Mouse (Mus musculus): Measurements from ENCODE around the gene Art2b.
A peak's percentile ranks its signal among the peaks of the same experiment; 100 is the strongest.
"Not testable (repeated sequence)": the region's sequence is repeated elsewhere in the genome, so short reads cannot be mapped to it uniquely, and the experiment has no call there.

The Art2b gene

GRCm38 (mm10) chr7:101585408-101585807 lies at the start of gene Art2b:
Gene Art2b (minus strand): TSS chr7:101585600.
- DNase-seq (ENCODE audit: low spot score in 2 of 2), result no peak

DNA sequence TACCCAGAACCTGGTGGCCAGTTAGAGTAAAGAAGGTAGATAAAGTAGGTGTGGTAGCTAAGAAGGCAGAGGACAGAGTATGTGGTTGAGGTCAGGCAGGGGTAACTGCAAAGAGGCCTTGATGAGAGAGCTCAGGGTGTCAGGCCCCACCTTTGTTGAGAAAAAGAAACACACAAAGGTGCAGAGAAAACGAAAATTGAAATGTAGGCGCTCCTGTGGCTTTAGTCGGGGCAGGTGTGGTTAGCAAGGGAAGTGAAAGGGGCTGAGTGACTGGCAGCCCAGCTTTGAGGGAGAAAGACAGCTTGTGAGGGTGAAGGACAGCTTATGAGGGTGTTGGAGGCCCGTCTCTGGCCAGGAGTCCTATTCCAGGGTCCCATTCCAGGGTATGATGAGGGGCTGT lies 49.1 kb upstream of the Art2b start:
- DNase-seq (ENCODE audit: low spot score in 2 of 2), result no peak

- DNase-seq (ENCODE audit: low spot score in 2 of 2), result no peak
These were observed 48.3 kb upstream of the Art2b start for GRCm38 (mm10) chr7:101633629-101634177.

DNA sequence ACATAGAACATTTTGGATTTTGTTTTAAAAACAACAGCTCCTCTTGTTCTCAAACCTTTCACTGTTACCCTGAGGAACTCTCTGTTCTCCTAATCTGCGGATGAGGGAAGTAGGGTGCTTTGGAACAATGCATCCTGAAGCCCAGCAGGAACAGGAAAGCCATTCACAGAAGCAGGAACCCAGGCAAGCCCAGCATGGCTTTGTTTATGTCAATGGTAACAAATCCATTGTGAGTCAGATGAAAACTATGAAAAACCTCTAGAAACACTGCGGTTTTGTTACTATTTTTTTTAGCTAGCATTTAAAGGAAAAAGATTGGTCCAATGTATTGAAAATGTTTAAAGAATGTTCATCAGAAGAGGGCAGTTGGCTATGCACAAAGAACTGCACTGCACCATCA lies 43.1 kb upstream of the Art2b start:
- DNase-seq (ENCODE audit: low spot score in 2 of 2), result no peak

- not testable (repeated sequence) for DNase-seq (ENCODE audit: low spot score in 2 of 2)
These were observed 41.8 kb upstream of the Art2b start for GRCm38 (mm10) chr7:101627166-101627565.

DNA sequence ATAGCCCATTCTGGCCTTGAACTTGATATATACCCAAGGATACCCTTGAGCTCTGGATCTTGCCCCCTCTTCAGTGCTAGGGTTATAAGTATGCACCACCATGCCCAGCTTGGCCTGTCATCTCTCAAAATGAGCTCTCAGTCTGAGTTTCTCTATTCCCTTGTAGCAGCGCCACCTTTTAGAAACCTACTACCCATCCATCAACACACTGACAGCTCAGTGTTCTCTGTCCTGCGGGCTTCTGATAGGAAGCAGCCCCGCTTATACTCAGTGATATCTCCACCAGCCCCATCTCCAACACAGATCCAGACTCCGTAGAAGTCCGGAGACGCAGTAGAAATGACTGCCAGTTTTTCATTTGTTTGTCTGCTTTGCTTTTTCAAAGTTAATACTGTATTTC lies 38.9 kb upstream of the Art2b start:
- no peak for DNase-seq (ENCODE audit: low spot score in 2 of 2)

- not testable (repeated sequence) for DNase-seq (ENCODE audit: low spot score in 2 of 2)
These were observed 36.5 kb upstream of the Art2b start for GRCm38 (mm10) chr7:101621861-101622260.

DNA sequence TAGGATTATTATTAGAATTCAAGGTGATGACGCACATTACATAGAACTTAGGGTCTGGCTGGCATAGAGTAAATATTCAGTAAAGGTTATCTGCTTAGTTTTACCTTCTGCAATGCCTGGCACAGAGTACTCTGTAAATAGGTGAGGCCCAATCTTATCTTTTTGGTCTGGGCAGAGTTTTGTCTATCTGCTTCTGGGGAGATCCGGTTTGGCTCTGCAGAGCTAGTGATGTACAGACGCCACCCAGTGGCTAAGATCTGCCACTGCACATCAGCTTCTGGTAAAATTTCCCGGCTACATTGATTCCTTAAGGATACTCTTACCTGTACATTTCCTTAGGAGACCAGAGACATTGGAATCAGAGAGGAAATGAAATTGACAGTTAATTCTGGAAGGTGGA lies 35.0 kb upstream of the Art2b start:
- DNase-seq (ENCODE audit: low spot score in 2 of 2), result peak; percentile 48 to 59

- DNase-seq (ENCODE audit: low spot score in 2 of 2), result no peak
These were observed 32.9 kb upstream of the Art2b start for GRCm38 (mm10) chr7:101618273-101618672.

DNA sequence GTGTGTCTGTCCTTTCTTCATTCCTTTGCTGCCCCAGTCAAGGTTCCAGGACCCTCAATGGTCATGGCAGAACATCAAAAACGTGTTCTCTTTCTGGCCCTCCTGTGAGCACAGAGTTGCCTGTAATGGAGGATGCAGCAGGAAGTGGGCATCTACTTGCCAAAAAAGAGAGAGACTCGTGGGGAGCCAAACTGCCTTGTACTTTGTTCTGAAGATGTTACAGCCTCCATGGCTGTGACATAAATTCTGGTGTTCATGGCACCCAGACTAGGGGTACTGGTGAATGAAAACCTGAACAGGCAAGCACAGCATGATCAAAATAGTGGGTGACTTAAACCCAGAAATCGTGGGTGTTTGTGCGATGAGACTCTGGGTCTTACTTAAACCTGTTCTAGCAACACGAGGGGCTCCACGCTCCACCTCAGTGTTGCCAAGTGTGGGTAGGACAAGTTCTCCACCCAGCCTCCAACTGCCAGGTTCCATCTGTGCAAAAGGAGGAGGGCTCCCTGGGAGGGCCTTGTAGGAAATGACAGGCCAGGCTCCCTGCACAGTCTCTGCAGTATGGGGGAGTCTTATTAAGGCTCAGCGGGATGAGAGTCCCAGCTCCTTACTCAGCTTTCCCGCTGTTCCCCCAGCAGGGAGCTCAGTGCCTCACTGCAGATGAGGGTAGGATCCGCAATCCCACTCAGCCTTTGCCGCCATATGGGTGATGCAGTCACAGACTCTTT lies 32.2 kb upstream of the Art2b start:
- DNase-seq (ENCODE audit: low spot score in 2 of 2), result peak; percentile 23 to 59

GRCm38 (mm10) chr7:101616136-101616835 lies 30.9 kb upstream of the Art2b start:
- no peak for DNase-seq (ENCODE audit: low spot score in 2 of 2)

DNA sequence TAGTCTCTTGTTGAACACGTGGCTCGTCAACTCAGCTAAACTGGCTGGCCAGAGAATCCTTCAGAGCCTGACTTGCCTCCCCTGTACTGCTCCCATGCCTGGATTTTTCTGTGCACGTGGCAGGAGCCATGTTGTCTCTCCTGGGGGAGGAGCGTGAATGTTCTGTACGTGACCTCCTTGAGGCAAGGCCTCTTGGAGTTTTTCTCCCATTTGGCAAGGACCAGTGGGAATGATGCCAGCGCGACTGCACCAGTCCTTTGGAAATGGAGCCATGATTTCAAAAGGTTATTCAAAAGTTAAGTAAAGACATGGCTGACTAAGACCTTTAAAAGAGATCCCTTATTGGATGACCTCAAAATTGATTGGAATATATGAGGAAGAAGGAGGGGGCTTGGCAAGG lies 30.0 kb upstream of the Art2b start:
- no peak for DNase-seq (ENCODE audit: low spot score in 2 of 2)

DNA sequence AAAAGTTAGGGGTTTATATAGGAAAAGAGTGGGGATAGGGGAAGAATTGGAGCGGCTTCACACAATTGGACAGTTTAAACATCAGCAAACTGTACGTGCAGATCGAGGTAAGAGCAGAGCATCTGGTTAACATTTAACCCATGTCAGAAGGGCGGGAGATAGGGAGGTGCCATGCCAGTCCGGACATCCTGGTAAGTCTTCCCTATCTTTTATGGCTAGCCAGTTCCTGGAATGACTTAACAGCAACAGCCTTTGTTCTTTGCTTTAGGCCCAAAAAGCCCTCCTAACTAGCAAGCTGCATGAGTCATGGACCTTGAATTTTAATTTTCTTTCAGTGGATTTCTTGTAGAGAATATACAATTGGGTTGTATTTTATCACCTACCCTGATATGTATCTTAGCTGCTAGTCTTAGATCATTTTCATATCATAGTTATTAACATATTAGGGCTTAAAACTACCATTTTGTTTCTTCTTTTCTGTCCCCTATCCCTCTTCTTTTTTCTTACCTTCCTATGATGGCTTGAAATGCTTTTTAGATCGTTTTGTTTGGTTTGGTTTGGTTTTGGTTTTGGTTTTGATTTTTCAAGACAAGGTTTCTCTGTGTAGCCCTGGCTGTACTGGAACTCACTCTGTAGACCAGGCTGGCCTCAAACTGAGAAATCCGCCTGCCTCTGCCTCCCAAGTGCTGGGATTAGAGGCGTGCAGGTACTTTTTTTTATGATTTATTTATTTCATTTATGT lies 27.6 kb upstream of the Art2b start:
- not testable (repeated sequence) for DNase-seq (ENCODE audit: low spot score in 2 of 2)

DNA sequence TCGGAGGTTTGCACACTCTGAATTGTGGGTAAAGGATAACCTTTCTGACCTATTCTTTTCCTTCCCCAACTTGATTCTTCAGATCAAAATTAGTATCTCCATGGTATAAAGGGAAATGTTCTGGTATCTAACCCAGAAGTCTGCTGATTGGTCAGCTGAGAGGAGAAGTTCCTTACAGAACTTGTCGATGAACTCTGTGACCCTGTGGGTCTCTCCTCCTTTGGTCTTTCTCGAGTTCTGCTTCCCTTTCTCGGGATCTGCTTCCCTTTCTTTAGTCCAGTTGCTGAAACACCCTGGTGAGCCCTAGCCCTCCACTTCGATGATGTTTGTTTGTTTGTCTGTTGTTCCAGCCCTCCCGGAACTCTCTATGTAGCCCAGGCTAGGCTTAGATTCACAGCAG lies 22.4 kb upstream of the Art2b start:
- no peak for DNase-seq (ENCODE audit: low spot score in 2 of 2)

GRCm38 (mm10) chr7:101600406-101600805 lies 15.0 kb upstream of the Art2b start:
- DNase-seq (ENCODE audit: low spot score in 2 of 2), result no peak

- DNase-seq (ENCODE audit: low spot score in 2 of 2), result no peak
These were observed 13.1 kb upstream of the Art2b start for GRCm38 (mm10) chr7:101598482-101598881.

- no peak for DNase-seq (ENCODE audit: low spot score in 2 of 2)
These were observed 9.6 kb upstream of the Art2b start for GRCm38 (mm10) chr7:101594969-101595368.

GRCm38 (mm10) chr7:101584271-101584670 lies 1.1 kb downstream of the Art2b start:
- not testable (repeated sequence) for DNase-seq (ENCODE audit: low spot score in 2 of 2)

DNA sequence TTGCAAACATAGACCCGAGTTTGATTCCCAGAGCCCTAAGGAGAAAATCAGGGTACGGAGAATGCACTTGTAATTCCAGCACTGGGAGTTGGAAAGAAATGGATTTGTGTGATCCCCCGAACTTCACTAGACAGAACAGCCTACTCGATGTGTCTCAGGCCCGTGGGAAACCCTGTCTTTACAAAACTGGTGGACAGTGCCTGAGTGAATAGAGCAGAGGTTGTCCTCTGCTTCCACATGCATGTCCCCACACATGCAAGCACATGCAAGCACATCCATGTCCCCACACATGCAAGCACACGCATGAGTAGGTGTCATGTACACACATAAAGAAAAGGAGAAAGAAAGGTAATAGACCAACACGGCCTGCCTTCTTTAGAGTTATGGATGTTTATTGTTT lies 3.4 kb downstream of the Art2b start:
- no peak for DNase-seq (ENCODE audit: low spot score in 2 of 2)

DNA sequence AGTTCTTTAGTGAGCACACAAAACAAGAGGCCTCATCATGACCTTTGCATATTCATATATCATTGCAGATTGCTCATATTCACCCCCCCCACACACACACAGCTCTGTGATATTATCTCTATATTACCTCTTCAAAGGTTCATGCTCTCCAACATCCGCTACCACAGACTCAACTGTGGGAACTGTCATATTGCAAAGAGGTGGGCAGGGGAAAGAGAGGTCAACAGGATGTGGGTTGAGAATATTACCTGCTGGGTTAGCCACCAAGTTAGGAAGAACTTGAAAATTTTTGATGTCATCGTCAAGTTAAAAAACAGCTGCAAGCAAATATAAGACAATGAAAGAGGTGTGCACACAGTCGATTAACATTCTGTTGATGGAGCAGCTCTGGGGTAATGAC lies 4.5 kb downstream of the Art2b start:
- not testable (repeated sequence) for DNase-seq (ENCODE audit: low spot score in 2 of 2)

- DNase-seq (ENCODE audit: low spot score in 2 of 2), result no peak
These were observed 11.0 kb downstream of the Art2b start for GRCm38 (mm10) chr7:101574413-101574812.

DNA sequence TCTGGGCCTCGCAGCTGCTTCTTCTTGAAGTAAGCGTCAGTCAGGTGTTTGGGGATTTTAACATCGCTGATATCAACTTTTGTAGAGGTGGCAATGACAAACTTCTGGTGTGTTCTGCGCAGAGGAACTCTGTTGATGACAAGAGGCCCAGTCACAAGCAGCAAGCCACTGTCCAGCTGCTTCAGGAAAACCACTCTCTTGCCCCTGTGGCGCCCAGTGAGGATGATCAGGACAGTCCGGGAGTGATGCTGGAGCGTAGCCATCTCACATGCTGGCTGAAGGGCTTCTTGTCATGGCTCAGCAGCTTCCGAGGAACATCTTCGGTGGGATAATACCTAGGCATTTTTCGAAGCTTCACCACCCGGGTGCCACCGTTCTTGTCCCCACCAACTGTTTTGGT lies 11.8 kb downstream of the Art2b start:
- DNase-seq (ENCODE audit: low spot score in 2 of 2), result not testable (repeated sequence)

All from frontal cortex, postnatal 25 days (tissue).